Mouse (Mus musculus) heart, embryonic 11.5 days (tissue): ENCODE results near the gene Gm42417. TPM values are rescaled to one million over a fixed set of nuclear protein-coding genes. Genes with fewer than 3 reads are reported as not detected.
"Not testable (repeated sequence)": the region's sequence is repeated elsewhere in the genome, so short reads cannot be mapped to it uniquely, and the experiment has no call there.

Source experiments
- ATAC-seq: fragments of 200-750 bp; cut with Nextera tagmentation; replicated peaks from 2 replicates; pipeline ENCODE4 v1.8.0; 2017; ENCODE audit warnings: moderate library complexity; ENCODE audit not compliant: insufficient number of reproducible peaks, low FRiP score, low TSS enrichment
- H3K27ac ChIP-seq: fragments of 300-500 bp; sonication (generic); 2 replicates; pipeline ENCODE4 v1.5.1; 2014; ENCODE audit warnings: mild to moderate bottlenecking, low read depth, low read length
- H3K27me3 ChIP-seq: fragments of 300-500 bp; sonication (generic); 2 replicates; pipeline ENCODE4 v1.6.1; 2014; ENCODE audit warnings: mild to moderate bottlenecking, low read length, mixed read lengths; ENCODE audit not compliant: control insufficient read depth, insufficient read depth
- H3K36me3 ChIP-seq: fragments of 300-500 bp; sonication (generic); 2 replicates; pipeline ENCODE4 v1.6.1; 2014; ENCODE audit warnings: mild to moderate bottlenecking, low read length, moderate library complexity, mixed read lengths; ENCODE audit not compliant: control insufficient read depth, insufficient read depth
- H3K4me1 ChIP-seq: fragments of 300-500 bp; sonication (generic); 2 replicates; pipeline ENCODE4 v1.6.1; 2014; ENCODE audit warnings: low read length; ENCODE audit not compliant: control insufficient read depth, insufficient read depth
- H3K4me2 ChIP-seq: fragments of 300-500 bp; sonication (generic); 2 replicates; pipeline ENCODE4 v1.6.1; 2014; ENCODE audit warnings: mild to moderate bottlenecking, moderate library complexity
- H3K4me3 ChIP-seq: fragments of 300-500 bp; sonication (generic); 2 replicates; pipeline ENCODE4 v1.5.1; 2014; ENCODE audit warnings: low read depth, low read length
- H3K9ac ChIP-seq: fragments of 300-500 bp; sonication (generic); 2 replicates; pipeline ENCODE4 v1.6.1; 2014; ENCODE audit warnings: mild to moderate bottlenecking, low read depth, low read length, moderate library complexity
- H3K9me3 ChIP-seq: fragments of 300-500 bp; sonication (generic); replicated peaks from 2 replicates; pipeline ENCODE4 v1.6.1; 2016; ENCODE audit warnings: low read length; ENCODE audit not compliant: control insufficient read depth
- WGBS: fragments of 180-500 bp; shearing (Covaris S2); extraction: QIAGEN DNeasy Blood & Tissue Kit; methylation state at CpG from one replicate; pipeline ENCODE4 v1.1.7; 2014; ENCODE audit not compliant: insufficient replicate concordance; 5-methylcytosine and 5-hydroxymethylcytosine counted together
- polyA plus RNA-seq: library from polyadenylated mRNA; unstranded; fragments of >200 nt; fragmentation: Nextera tagmentation; extraction: Ambion mirVana; gene quantifications from 2 replicates; pipeline ENCODE4 v1.2.1, GENCODE M21; 2014

Gm42417 gene
- polyA plus RNA-seq, 1 experiment from 2014 or later, result not detected

DNA sequence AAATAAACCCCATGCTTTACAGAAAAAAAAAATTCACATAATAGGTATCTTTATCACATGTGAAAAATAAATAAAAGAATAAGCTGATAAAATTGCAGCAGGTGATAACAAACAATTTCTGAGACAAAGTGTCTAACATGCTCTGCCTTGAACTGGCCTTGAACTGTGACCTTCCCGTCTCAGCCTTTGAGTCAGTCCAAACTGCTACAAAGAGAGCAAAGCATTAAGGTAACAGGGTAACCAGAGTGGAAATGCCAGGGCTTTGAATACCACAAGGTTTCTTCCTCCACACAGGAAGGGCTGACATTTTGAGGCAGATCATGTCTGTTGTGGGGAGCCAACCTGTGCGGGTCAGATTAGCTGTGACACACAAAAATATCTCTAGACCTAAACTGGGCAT, 6.2 kb upstream of the Gm42417 start:
- H3K4me2 ChIP-seq, result no peak overlapping the region
- no peak overlapping the region for H3K27ac ChIP-seq
- H3K4me1 ChIP-seq, result peaks cover 25% of the 10 kb centered on the region
- ATAC-seq, result no peak
- WGBS, result 61% methylated on average over 2 of the region's 2 CpGs
- H3K36me3 ChIP-seq, result peaks cover 27% of the 10 kb centered on the region
- no peak overlapping the region for H3K9ac ChIP-seq
- H3K9me3 ChIP-seq, result no peaks in the 10 kb centered on the region
- H3K27me3 ChIP-seq, result no peaks in the 10 kb centered on the region
- H3K4me3 ChIP-seq, result no peak overlapping the region

DNA sequence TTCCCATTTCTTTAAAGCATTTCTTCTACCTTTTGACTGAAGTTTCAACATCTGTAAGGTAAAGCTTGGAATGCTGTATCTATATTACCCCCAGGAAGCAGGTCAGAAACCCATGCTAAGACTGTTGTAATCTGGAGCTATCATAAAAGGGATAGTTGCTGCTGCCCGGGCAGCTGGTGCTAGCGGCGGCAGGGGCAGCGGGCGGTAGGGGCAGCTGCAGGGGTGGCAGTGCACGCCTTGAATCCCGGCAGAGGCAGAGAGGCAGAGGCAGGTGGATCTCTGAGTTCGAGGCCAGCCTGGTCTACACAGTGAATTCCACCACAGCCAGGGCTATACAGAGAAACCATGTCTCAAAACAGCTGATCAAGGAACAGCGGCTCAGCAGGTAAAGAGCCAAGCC, 3.7 kb upstream of the Gm42417 start:
- no peaks in the 10 kb centered on the region for H3K9me3 ChIP-seq
- H3K4me3 ChIP-seq, result no peak overlapping the region
- 84% methylated on average over 9 of the region's 9 CpGs for WGBS
- H3K27me3 ChIP-seq, result no peaks in the 10 kb centered on the region
- no peak overlapping the region for H3K9ac ChIP-seq
- no peak for ATAC-seq
- H3K36me3 ChIP-seq, result peaks cover 12% of the 10 kb centered on the region
- H3K27ac ChIP-seq, result no peak overlapping the region
- H3K4me2 ChIP-seq, result no peak overlapping the region
- peaks cover 22% of the 10 kb centered on the region for H3K4me1 ChIP-seq

DNA sequence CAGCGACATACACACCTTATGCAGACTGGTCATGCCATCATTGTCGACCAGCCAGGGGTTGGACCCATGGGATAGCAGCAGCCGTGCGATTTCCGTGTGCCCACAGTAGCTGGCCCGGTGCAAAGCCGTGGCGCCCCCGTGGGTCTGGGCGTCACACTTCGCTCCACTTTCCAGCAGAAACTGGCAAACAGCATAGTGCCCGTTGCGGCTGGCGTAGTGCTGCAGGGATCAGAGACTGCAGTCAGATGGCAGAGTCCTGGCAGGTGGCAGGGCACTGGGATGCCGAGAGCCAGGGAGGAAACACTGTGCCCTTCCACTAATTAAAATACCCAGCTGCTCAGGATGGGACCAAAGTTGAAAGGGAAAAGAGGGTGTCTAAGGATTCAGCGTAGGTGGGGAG, 2.6 kb upstream of the Gm42417 start:
- Histone ChIP-seq H3K9ac (no peak overlapping the region), H3K27ac (no peak overlapping the region), H3K4me1 (peaks cover 18% of the 10 kb centered on the region), H3K4me2 (no peak overlapping the region), H3K36me3 (peaks cover 12% of the 10 kb centered on the region), H3K27me3 (no peaks in the 10 kb centered on the region), H3K9me3 (no peaks in the 10 kb centered on the region), H3K4me3 (no peak overlapping the region)
- WGBS, result 88% methylated on average over 16 of the region's 16 CpGs
- ATAC-seq, result no peak

DNA sequence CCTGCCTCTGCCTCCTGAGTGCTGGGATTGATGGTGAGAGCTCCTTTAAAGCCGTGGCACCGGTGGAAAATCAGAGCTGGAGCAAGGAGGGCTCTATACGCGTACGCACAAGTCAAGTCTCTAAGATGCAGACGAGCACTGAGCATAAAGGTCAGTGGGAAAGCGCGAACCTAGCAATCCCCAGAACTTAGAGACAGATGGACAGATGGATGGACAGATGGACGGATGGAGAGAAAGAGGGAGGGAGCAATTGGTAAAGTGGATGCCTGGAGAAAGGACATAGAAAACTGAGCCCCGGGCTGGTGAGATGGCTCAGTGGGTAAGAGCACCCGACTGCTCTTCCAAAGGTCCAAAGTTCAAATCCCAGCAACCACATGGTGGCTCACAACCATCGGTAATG, 1.6 kb upstream of the Gm42417 start:
- Histone ChIP-seq H3K36me3 (peaks cover 12% of the 10 kb centered on the region), H3K4me3 (no peak overlapping the region), H3K9ac (no peak overlapping the region), H3K4me2 (no peak overlapping the region), H3K27ac (no peak overlapping the region), H3K27me3 (no peaks in the 10 kb centered on the region), H3K4me1 (peaks cover 20% of the 10 kb centered on the region), H3K9me3 (no peaks in the 10 kb centered on the region)
- WGBS, result 90% methylated on average over 12 of the region's 12 CpGs
- no peak for ATAC-seq

DNA sequence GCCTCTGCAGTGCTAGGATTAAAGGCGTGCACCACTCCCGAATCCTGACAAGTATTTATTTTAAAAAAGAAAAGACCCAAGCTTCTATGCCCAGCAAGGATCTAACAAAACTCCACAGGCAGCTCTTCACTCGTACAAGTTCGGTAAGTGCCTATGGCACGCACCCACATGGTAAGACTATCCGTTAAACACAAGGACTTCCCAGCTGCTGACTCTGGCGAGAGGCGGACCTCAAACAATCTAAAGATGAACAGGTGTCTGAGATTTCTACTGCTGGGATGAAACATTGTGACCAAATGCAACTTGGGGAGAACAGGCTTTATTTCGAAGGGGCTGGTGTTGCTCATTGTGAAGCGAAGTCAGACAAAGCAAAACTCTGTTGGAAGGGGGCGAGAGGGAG, 903 bp upstream of the Gm42417 start:
- no peak for ATAC-seq
- Histone ChIP-seq H3K9me3 (no peaks in the 10 kb centered on the region), H3K27ac (no peak overlapping the region), H3K36me3 (peaks cover 12% of the 10 kb centered on the region), H3K4me1 (peaks cover 25% of the 10 kb centered on the region), H3K9ac (no peak overlapping the region), H3K4me3 (no peak overlapping the region), H3K4me2 (no peak overlapping the region), H3K27me3 (no peaks in the 10 kb centered on the region)
- WGBS, result 91% methylated on average over 11 of the region's 11 CpGs

DNA sequence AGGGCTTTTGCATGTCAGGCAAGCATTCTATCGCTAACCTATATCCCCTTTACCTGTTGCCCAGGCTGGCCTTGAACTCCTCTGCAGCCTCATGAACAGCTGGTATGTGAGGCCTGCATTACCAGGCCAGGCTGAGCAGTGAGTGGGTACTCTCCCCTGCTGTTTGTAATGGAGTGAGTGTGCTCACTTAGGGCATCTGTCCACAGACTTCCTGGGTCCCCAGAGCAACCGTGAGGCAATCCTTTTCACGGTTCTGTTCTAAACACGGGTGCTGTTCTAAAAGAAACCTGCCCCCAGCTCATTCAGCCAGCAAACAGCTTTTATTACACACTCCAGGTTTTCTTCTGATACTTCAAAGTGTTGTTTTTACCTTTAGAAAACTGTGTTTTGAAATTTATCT, 502 bp downstream of the Gm42417 start:
- ATAC-seq, result no peak
- peak overlapping the region; percentile 71 for H3K27ac ChIP-seq
- peaks cover 12% of the 10 kb centered on the region for H3K36me3 ChIP-seq
- no peak overlapping the region for H3K4me3 ChIP-seq
- no peaks in the 10 kb centered on the region for H3K9me3 ChIP-seq
- no peaks in the 10 kb centered on the region for H3K27me3 ChIP-seq
- H3K4me2 ChIP-seq, result no peak overlapping the region
- H3K9ac ChIP-seq, result no peak overlapping the region
- WGBS, result 78% methylated on average over 4 of the region's 4 CpGs
- H3K4me1 ChIP-seq, result peaks cover 33% of the 10 kb centered on the region

DNA sequence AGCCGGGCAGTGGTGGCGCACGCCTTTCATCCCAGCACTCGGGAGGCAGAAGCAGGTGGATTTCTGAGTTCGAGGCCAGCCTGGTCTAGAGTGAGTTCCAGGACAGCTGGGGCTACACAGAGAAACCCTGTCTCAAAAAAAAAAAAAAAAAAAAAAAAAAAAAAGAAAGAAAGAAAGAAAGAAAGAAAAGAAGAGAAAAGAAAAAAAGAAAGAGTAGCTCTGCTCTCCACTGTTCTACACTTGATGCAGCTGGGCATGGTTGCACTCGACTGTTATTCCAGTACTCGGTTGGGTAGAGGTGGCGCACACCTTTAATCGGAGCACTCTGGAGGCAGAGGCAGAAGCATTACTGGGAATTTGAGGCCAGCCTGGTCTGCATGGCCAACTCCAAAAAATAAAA, 2.4 kb downstream of the Gm42417 start, which contains the start of gene Ankrd23:
Ankrd23 (minus strand) TSS at position 101 of the 400 bp plus-strand sequence.
- H3K9ac ChIP-seq, H3K27me3 ChIP-seq, H3K4me2 ChIP-seq, H3K9me3 ChIP-seq, ATAC-seq, H3K4me3 ChIP-seq: not testable (repeated sequence)
- WGBS, result 78% methylated on average over 9 of the region's 9 CpGs
- peaks cover 30% of the 10 kb centered on the region for H3K4me1 ChIP-seq
- peaks cover 11% of the 10 kb centered on the region for H3K36me3 ChIP-seq
- H3K27ac ChIP-seq, result peak within 1 kb of the TSS; percentile 48

DNA sequence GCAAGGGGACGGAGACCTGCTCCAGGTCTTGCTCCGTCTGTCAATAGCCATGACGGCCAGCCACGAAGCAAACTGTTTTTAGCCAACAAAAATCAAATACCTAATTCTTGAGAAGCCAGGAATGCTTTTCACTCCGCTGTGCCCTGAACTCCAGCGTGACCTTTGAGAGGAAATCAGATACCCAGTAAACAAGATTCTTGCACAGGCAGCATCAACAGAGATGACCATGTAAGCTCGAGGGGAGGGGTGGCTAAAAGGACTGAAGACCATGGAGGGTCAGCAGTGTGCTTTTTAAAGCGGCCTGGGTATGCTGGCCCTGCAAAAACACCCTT, 2.9 kb downstream of the Gm42417 start:
- ATAC-seq, result no peak
- Histone ChIP-seq H3K4me2 (no peak overlapping the region), H3K9ac (no peak overlapping the region), H3K4me3 (no peak overlapping the region), H3K9me3 (no peaks in the 10 kb centered on the region), H3K27ac (peak overlapping the region; percentile 48), H3K27me3 (no peaks in the 10 kb centered on the region), H3K36me3 (peaks cover 6% of the 10 kb centered on the region), H3K4me1 (peaks cover 32% of the 10 kb centered on the region)
- 38% methylated on average over 8 of the region's 8 CpGs for WGBS

DNA sequence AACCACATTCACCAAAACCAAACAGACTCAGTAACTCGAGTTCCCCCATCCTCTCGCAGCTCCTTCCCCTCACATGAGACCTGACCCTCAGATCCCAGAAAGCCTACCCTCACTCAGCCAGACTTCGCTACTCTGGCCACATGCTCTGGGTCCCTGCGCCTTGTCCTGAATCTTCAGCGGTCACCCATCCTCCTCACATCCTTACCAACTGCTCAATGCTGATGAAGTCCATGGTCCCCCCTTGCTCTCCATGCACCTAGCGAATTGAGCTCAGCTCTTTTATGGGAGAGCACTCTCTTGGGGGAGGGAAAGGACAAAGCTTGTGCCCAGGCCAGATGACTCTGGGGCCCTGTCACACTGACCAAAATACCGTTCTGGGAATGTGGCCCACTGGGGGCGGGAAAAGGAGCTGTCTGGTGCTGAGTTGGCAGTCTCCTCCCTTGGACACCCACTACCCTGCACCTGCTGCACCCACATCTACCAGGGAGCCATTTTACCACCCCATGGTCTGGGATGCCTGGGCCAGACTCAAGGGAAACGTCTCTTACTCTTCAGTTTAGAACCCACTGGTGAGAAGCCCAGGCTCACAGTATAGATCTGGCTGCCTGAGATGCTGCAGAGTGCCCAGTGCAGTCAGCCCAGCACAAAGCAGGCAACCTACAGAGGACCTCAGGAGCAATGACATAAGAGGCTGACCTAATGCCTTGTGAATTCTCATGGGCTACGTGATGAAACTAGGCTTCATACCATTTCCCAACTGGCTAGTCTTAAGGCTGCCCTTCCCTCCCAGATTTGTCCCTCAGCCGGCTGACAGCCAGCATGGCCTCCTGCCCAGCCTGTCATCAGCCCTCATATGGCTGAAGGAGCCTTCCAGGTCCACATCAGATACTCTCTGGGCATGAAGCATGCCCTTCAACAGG, 3.5 kb downstream of the Gm42417 start:
- no peak overlapping the region for H3K4me3 ChIP-seq
- 73% methylated on average over 11 of the region's 11 CpGs for WGBS
- peak overlapping the region; percentile 48 for H3K27ac ChIP-seq
- H3K27me3 ChIP-seq, result no peaks in the 10 kb centered on the region
- ATAC-seq, result no peak
- H3K9me3 ChIP-seq, result no peaks in the 10 kb centered on the region
- no peak overlapping the region for H3K9ac ChIP-seq
- no peak overlapping the region for H3K4me2 ChIP-seq
- peaks cover 3% of the 10 kb centered on the region for H3K36me3 ChIP-seq
- H3K4me1 ChIP-seq, result peaks cover 32% of the 10 kb centered on the region
